Mouse (Mus musculus): ENCODE measurements around the gene Sh3bgrl2.

- TF ChIP-seq POLR2A (IDR thresholded peaks at IDR 0.05; ENCODE audit: borderline replicate concordance, insufficient read depth, low read length) (no peak), CTCF (IDR thresholded peaks at IDR 0.05; ENCODE audit: borderline replicate concordance, insufficient read depth, low read depth, low read length) (no peak)
Observed at GRCm38 (mm10) chr9:83643833-83644232, 95.7 kb downstream of the Sh3bgrl2 start.

All from cerebellum, adult 2 months (tissue).